Mouse (Mus musculus): Measurements from ENCODE around the gene Gmfg.

The Gmfg gene

GRCm38 (mm10) chr7:28436932-28437570 is at the start of gene Gmfg:
TSS of gene Gmfg (plus strand) at chr7:28437447.
- DNase-seq (ENCODE audit: low spot score) = peak; percentile 86

- no peak for DNase-seq (ENCODE audit: low spot score)
Observed at GRCm38 (mm10) chr7:28390331-28390730, 46.9 kb upstream of the Gmfg start.

GRCm38 (mm10) chr7:28392429-28393271 is 44.6 kb upstream of the Gmfg start, which contains the start of the genes Med29 and Paf1:
TSS of gene Med29 (minus strand) at chr7:28392708.
TSS of gene Paf1 (plus strand) at chr7:28392951.
- peak; percentile 96 for DNase-seq (ENCODE audit: low spot score)

GRCm38 (mm10) chr7:28393272-28393951 is 43.8 kb upstream of the Gmfg start:
- peak; percentile 3 for DNase-seq (ENCODE audit: low spot score)

GRCm38 (mm10) chr7:28395425-28395824 is 41.8 kb upstream of the Gmfg start:
- DNase-seq (ENCODE audit: low spot score) = no peak

- no peak for DNase-seq (ENCODE audit: low spot score)
Observed at GRCm38 (mm10) chr7:28398000-28398399, 39.2 kb upstream of the Gmfg start.

- no peak for DNase-seq (ENCODE audit: low spot score)
Observed at GRCm38 (mm10) chr7:28398696-28399340, 38.4 kb upstream of the Gmfg start.

- DNase-seq (ENCODE audit: low spot score) = no peak
Observed at GRCm38 (mm10) chr7:28401030-28401429, 36.2 kb upstream of the Gmfg start.

- no peak for DNase-seq (ENCODE audit: low spot score)
Observed at GRCm38 (mm10) chr7:28401942-28402341, 35.3 kb upstream of the Gmfg start.

- DNase-seq (ENCODE audit: low spot score) = peak; percentile 75
Observed at GRCm38 (mm10) chr7:28410841-28411475, 26.3 kb upstream of the Gmfg start.

GRCm38 (mm10) chr7:28412826-28413225 is 24.4 kb upstream of the Gmfg start:
- no peak for DNase-seq (ENCODE audit: low spot score)

- DNase-seq (ENCODE audit: low spot score) = no peak
Observed at GRCm38 (mm10) chr7:28417368-28417767, 19.9 kb upstream of the Gmfg start.

- DNase-seq (ENCODE audit: low spot score) = peak; percentile 70
Observed at GRCm38 (mm10) chr7:28418096-28418670, 19.1 kb upstream of the Gmfg start.

GRCm38 (mm10) chr7:28419416-28419815 is 17.8 kb upstream of the Gmfg start:
- peak; percentile 24 for DNase-seq (ENCODE audit: low spot score)

GRCm38 (mm10) chr7:28423018-28423417 is 14.2 kb upstream of the Gmfg start:
- no peak for DNase-seq (ENCODE audit: low spot score)

- DNase-seq (ENCODE audit: low spot score) = no peak
Observed at GRCm38 (mm10) chr7:28427738-28428137, 9.5 kb upstream of the Gmfg start.

- DNase-seq (ENCODE audit: low spot score) = no peak
Observed at GRCm38 (mm10) chr7:28430512-28430911, 6.7 kb upstream of the Gmfg start.

GRCm38 (mm10) chr7:28432252-28432651 is 5.0 kb upstream of the Gmfg start:
- DNase-seq (ENCODE audit: low spot score) = no peak

- DNase-seq (ENCODE audit: low spot score) = peak; percentile 21
Observed at GRCm38 (mm10) chr7:28435660-28436259, 1.5 kb upstream of the Gmfg start.

- peak; percentile 100 for DNase-seq (ENCODE audit: low spot score)
Observed at GRCm38 (mm10) chr7:28436271-28436904, 859 bp upstream of the Gmfg start.

Measured in urinary bladder, postnatal 14 days (tissue).